Mouse (Mus musculus) ES-E14 (cell line): ENCODE data around the gene Ccn6.

ENCODE experiments used
- CHD2 ChIP-seq: IDR thresholded peaks from 2 replicates; pipeline ENCODE4 v1.6.1; 2014; ENCODE audit warnings: mild to moderate bottlenecking, low read depth, low read length, inconsistent platforms
- HCFC1 ChIP-seq: IDR thresholded peaks from 2 replicates; pipeline ENCODE4 v1.6.1; 2012; ENCODE audit warnings: low read length, inconsistent platforms, borderline replicate concordance; ENCODE audit not compliant: insufficient read depth
- ZNF384 ChIP-seq: IDR thresholded peaks from 2 replicates; pipeline ENCODE4 v1.6.1; 2012; ENCODE audit warnings: low read depth, low read length, inconsistent platforms

GRCm38 (mm10) chr10:39170706-39171105 is 7.1 kb upstream of the Ccn6 start:
- TF ChIP-seq HCFC1 (no peak), ZNF384 (no peak), CHD2 (no peak)
